Mouse (Mus musculus): ENCODE results near the gene Pnma1. TPM values are rescaled to one million over a fixed set of nuclear protein-coding genes. Genes with fewer than 3 reads are reported as not detected.

Gene Pnma1
- polyA plus RNA-seq, 1 experiment from 2014 or later: 2.5 TPM

GRCm38 (mm10) chr12:84174190-84174811 is 26.0 kb upstream of the Pnma1 start:
- peaks cover 29% of the 10 kb centered on the region for H3K4me1 ChIP-seq (ENCODE audit: control insufficient read depth, insufficient read depth, low read length)
- no peak overlapping the region for H3K4me3 ChIP-seq (ENCODE audit: low read depth, low read length)
- ATAC-seq (ENCODE audit: insufficient read depth, low FRiP score, low TSS enrichment): no peak
- 85% methylated on average over 9 of the region's 9 CpGs for WGBS
- no peak overlapping the region for H3K27ac ChIP-seq (ENCODE audit: low read depth, low read length)
- H3K4me2 ChIP-seq (ENCODE audit: low read depth): no peak overlapping the region
- peaks cover 4% of the 10 kb centered on the region; the same call in 1 of the 2 replicates for H3K36me3 ChIP-seq (ENCODE audit: control insufficient read depth, insufficient read depth, low read length)
- no peaks in the 10 kb centered on the region for H3K27me3 ChIP-seq (ENCODE audit: control insufficient read depth, insufficient read depth, low read length)
- no peak for DNase-seq (ENCODE audit: low spot score)
- H3K9ac ChIP-seq (ENCODE audit: low read length): no peak overlapping the region
- no peaks in the 10 kb centered on the region for H3K9me3 ChIP-seq (ENCODE audit: control insufficient read depth, low read length)

- no peak for ATAC-seq (ENCODE audit: insufficient read depth, low FRiP score, low TSS enrichment)
- H3K9me3 ChIP-seq (ENCODE audit: control insufficient read depth, low read length): no peaks in the 10 kb centered on the region
- H3K27me3 ChIP-seq (ENCODE audit: control insufficient read depth, insufficient read depth, low read length): no peaks in the 10 kb centered on the region
- 94% methylated on average over 13 of the region's 13 CpGs for WGBS
- no peak overlapping the region for H3K4me2 ChIP-seq (ENCODE audit: low read depth)
- no peak for DNase-seq (ENCODE audit: low spot score)
- H3K36me3 ChIP-seq (ENCODE audit: control insufficient read depth, insufficient read depth, low read length): peaks cover 4% of the 10 kb centered on the region; the same call in 1 of the 2 replicates
- no peak overlapping the region for H3K27ac ChIP-seq (ENCODE audit: low read depth, low read length)
- H3K4me3 ChIP-seq (ENCODE audit: low read depth, low read length): no peak overlapping the region
- H3K4me1 ChIP-seq (ENCODE audit: control insufficient read depth, insufficient read depth, low read length): peaks cover 29% of the 10 kb centered on the region
- H3K9ac ChIP-seq (ENCODE audit: low read length): no peak overlapping the region
Measured at GRCm38 (mm10) chr12:84173309-84173915, 25.1 kb upstream of the Pnma1 start.

- 95% methylated on average over 17 of the region's 17 CpGs for WGBS
- no peak overlapping the region for H3K4me3 ChIP-seq (ENCODE audit: low read depth, low read length)
- no peak overlapping the region for H3K9ac ChIP-seq (ENCODE audit: low read length)
- ATAC-seq (ENCODE audit: insufficient read depth, low FRiP score, low TSS enrichment) (no peak), DNase-seq (ENCODE audit: low spot score) (no peak)
- H3K36me3 ChIP-seq (ENCODE audit: control insufficient read depth, insufficient read depth, low read length): peaks cover 4% of the 10 kb centered on the region; the same call in 1 of the 2 replicates
- no peaks in the 10 kb centered on the region for H3K9me3 ChIP-seq (ENCODE audit: control insufficient read depth, low read length)
- peaks cover 25% of the 10 kb centered on the region for H3K4me1 ChIP-seq (ENCODE audit: control insufficient read depth, insufficient read depth, low read length)
- H3K27ac ChIP-seq (ENCODE audit: low read depth, low read length): no peak overlapping the region
- H3K27me3 ChIP-seq (ENCODE audit: control insufficient read depth, insufficient read depth, low read length): no peaks in the 10 kb centered on the region
- H3K4me2 ChIP-seq (ENCODE audit: low read depth): no peak overlapping the region
Measured at GRCm38 (mm10) chr12:84172862-84173261, 24.6 kb upstream of the Pnma1 start.

- ATAC-seq (ENCODE audit: insufficient read depth, low FRiP score, low TSS enrichment): no peak
- Histone ChIP-seq H3K27ac (ENCODE audit: low read depth, low read length) (no peak overlapping the region), H3K36me3 (ENCODE audit: control insufficient read depth, insufficient read depth, low read length) (peaks cover 4% of the 10 kb centered on the region; the same call in 1 of the 2 replicates), H3K4me3 (ENCODE audit: low read depth, low read length) (no peak overlapping the region), H3K9ac (ENCODE audit: low read length) (no peak overlapping the region), H3K4me2 (ENCODE audit: low read depth) (no peak overlapping the region), H3K4me1 (ENCODE audit: control insufficient read depth, insufficient read depth, low read length) (peaks cover 20% of the 10 kb centered on the region), H3K9me3 (ENCODE audit: control insufficient read depth, low read length) (no peaks in the 10 kb centered on the region), H3K27me3 (ENCODE audit: control insufficient read depth, insufficient read depth, low read length) (no peaks in the 10 kb centered on the region)
- WGBS: 96% methylated on average over 3 of the region's 3 CpGs
- no peak for DNase-seq (ENCODE audit: low spot score)
Measured at GRCm38 (mm10) chr12:84172216-84172615, 23.9 kb upstream of the Pnma1 start.

GRCm38 (mm10) chr12:84170610-84171009 is 22.3 kb upstream of the Pnma1 start:
- DNase-seq (ENCODE audit: low spot score) (no peak), ATAC-seq (ENCODE audit: insufficient read depth, low FRiP score, low TSS enrichment) (no peak)
- H3K36me3 ChIP-seq (ENCODE audit: control insufficient read depth, insufficient read depth, low read length): peaks cover 4% of the 10 kb centered on the region; the same call in 1 of the 2 replicates
- H3K9me3 ChIP-seq (ENCODE audit: control insufficient read depth, low read length): no peaks in the 10 kb centered on the region
- 93% methylated on average over 10 of the region's 10 CpGs for WGBS
- H3K27me3 ChIP-seq (ENCODE audit: control insufficient read depth, insufficient read depth, low read length): no peaks in the 10 kb centered on the region
- H3K27ac ChIP-seq (ENCODE audit: low read depth, low read length): no peak overlapping the region
- no peak overlapping the region for H3K4me2 ChIP-seq (ENCODE audit: low read depth)
- no peak overlapping the region for H3K9ac ChIP-seq (ENCODE audit: low read length)
- peaks cover 4% of the 10 kb centered on the region for H3K4me1 ChIP-seq (ENCODE audit: control insufficient read depth, insufficient read depth, low read length)
- H3K4me3 ChIP-seq (ENCODE audit: low read depth, low read length): no peak overlapping the region

GRCm38 (mm10) chr12:84165631-84166373 is 17.5 kb upstream of the Pnma1 start:
- peaks cover 2% of the 10 kb centered on the region; the same call in 1 of the 2 replicates for H3K36me3 ChIP-seq (ENCODE audit: control insufficient read depth, insufficient read depth, low read length)
- WGBS: 66% methylated on average over 8 of the region's 8 CpGs
- DNase-seq (ENCODE audit: low spot score): no peak

GRCm38 (mm10) chr12:84163586-84164110 is 15.4 kb upstream of the Pnma1 start:
- H3K36me3 ChIP-seq (ENCODE audit: control insufficient read depth, insufficient read depth, low read length): peaks cover 2% of the 10 kb centered on the region; the same call in 1 of the 2 replicates
- 82% methylated on average over 11 of the region's 11 CpGs for WGBS

More at GRCm38 (mm10) chr12:84165631-84166373, 17.5 kb upstream of the Pnma1 start:
- Histone ChIP-seq H3K4me1 (ENCODE audit: control insufficient read depth, insufficient read depth, low read length) (no peaks in the 10 kb centered on the region), H3K9me3 (ENCODE audit: control insufficient read depth, low read length) (no peaks in the 10 kb centered on the region), H3K27ac (ENCODE audit: low read depth, low read length) (no peak overlapping the region), H3K4me2 (ENCODE audit: low read depth) (no peak overlapping the region), H3K9ac (ENCODE audit: low read length) (no peak overlapping the region), H3K4me3 (ENCODE audit: low read depth, low read length) (no peak overlapping the region), H3K27me3 (ENCODE audit: control insufficient read depth, insufficient read depth, low read length) (no peaks in the 10 kb centered on the region)
- no peak for ATAC-seq (ENCODE audit: insufficient read depth, low FRiP score, low TSS enrichment)

GRCm38 (mm10) chr12:84163133-84163532 is 14.8 kb upstream of the Pnma1 start:
- Histone ChIP-seq H3K36me3 (ENCODE audit: control insufficient read depth, insufficient read depth, low read length) (peaks cover 4% of the 10 kb centered on the region; the same call in 1 of the 2 replicates), H3K4me3 (ENCODE audit: low read depth, low read length) (no peak overlapping the region), H3K9ac (ENCODE audit: low read length) (no peak overlapping the region), H3K4me2 (ENCODE audit: low read depth) (no peak overlapping the region), H3K27me3 (ENCODE audit: control insufficient read depth, insufficient read depth, low read length) (no peaks in the 10 kb centered on the region), H3K4me1 (ENCODE audit: control insufficient read depth, insufficient read depth, low read length) (no peaks in the 10 kb centered on the region), H3K27ac (ENCODE audit: low read depth, low read length) (no peak overlapping the region), H3K9me3 (ENCODE audit: control insufficient read depth, low read length) (no peaks in the 10 kb centered on the region)
- WGBS: 90% methylated on average over 9 of the region's 9 CpGs
- no peak for ATAC-seq (ENCODE audit: insufficient read depth, low FRiP score, low TSS enrichment)
- DNase-seq (ENCODE audit: low spot score): peak; percentile 46

More at GRCm38 (mm10) chr12:84163586-84164110, 15.4 kb upstream of the Pnma1 start:
- ATAC-seq (ENCODE audit: insufficient read depth, low FRiP score, low TSS enrichment): no peak
- Histone ChIP-seq H3K27ac (ENCODE audit: low read depth, low read length) (no peak overlapping the region), H3K27me3 (ENCODE audit: control insufficient read depth, insufficient read depth, low read length) (no peaks in the 10 kb centered on the region), H3K9ac (ENCODE audit: low read length) (no peak overlapping the region), H3K4me3 (ENCODE audit: low read depth, low read length) (no peak overlapping the region), H3K4me1 (ENCODE audit: control insufficient read depth, insufficient read depth, low read length) (no peaks in the 10 kb centered on the region), H3K9me3 (ENCODE audit: control insufficient read depth, low read length) (no peaks in the 10 kb centered on the region), H3K4me2 (ENCODE audit: low read depth) (no peak overlapping the region)
- DNase-seq (ENCODE audit: low spot score): no peak
